Mouse (Mus musculus): ENCODE measurements around the gene Hoxd10.

Gene Hoxd10

DNA sequence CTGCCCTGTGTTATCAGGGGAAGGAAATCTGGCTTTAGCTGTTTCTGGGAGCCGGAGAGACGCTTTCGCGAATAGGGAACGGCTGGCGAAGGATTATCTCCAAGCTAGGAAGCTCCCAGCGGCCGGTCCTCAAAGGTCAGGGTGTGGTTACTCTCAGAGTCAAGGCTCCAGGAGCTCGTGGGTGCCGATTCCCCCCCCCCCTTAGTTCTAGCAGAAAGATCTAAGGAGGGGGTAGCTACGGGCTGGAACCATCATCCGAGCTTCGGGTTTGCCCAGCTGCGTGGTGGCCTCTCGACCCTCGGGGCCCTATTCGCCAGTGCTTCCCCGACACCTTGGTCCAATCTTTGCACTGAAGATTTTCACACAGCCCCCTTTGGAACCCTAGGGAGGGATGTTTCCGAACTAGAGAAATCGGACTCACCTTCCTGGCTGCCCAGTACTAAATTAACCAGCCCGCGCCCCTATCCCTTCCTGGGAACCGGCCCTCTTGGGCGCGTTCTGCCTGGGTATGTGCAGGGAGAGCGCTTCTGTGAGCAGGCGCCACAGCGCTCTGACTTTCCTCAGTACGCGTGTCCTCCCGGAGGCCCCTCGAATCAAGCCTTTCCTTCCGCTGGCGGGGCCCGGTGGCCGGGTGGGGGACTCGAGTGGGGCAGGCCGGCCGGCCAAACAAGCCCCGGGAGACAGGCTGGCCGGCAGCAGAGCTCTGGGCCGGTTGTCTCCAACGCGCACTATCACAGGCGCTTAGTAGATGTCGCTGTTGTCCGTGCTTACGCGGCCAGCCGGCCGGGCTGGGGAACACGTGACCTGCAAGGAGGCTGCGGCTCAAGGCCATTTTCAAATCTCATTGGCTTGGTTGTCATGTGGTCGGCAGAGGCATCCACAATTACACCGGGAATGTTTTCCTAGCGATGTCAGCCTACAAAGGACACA lies at the start of gene Hoxd10:
Hoxd10 (plus strand) TSS at position 903 of the 930 bp plus-strand sequence.
- peak; percentile 88 to 92 for DNase-seq

DNA sequence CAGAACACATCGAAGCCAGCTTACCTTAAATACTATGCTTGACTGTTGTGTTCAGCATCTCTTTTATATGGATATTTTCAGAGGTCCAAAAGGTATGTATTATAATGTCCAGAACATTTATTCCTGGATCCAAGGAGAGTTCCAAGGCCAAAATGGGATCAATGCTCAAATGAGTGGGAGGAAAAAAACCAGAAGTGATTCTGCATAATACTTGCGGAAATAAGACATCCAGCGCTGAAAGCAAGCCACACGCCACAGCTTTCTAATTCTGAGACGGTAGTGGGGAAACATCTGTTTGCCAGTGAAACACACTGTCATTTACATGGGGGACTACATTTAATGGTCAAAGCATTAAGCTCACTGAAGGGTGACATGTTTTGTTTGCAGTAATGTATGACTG lies 49.3 kb upstream of the Hoxd10 start:
- DNase-seq: no peak

DNA sequence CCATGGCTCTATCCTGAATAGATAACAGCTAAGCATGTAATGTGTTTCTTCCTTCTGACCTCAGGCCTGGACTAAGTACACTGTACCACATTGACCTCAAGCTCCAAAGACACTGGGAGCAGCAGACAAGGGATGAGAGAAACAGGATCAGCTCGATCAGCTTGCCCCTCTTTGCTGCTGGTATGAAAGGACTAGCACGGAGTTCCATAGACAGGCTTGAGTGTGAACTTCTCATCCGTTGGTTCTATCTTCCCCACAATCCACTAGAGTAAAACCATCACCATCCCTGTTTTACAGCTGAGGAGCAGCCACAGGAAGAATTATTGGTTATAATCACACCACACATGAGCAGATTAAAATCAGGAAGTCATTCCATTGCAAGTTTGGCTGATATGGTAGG lies 46.1 kb upstream of the Hoxd10 start:
- no peak for DNase-seq

DNA sequence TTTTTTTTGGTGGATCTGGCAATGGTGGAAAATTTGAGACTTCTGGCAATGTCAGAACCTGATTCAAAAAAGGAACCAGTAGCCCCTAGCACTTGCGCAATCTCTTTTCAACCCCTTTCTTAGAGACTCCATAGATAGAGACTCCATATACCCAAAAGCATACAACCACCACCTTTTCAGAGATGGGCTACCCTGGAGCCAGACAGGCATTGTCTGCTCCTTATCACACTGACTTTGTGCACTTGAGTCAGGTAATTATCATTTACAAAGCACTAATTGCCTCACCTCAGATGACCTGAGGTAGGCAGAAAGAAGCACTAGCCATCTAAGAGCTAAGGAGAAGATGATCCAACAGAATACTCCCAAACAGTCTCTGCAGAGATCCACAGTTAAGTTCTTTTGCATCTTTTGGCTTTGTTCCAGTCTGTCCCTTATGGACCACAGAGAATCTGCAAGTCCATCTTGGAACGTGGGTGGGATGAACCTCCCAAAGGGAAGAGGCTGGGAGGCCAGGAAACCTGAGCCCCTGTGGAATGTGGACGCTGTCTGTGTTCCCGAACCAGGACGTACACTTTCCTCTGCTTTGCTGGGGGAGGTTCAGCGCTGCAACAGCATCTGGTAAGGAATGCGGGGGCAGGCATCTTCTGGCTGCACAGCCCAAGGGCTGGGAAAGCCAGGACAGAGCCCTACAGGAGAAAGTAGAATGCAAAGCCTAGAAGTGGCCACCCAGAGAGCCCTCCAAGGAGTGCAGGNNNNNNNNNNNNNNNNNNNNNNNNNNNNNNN lies 44.5 kb upstream of the Hoxd10 start:
- DNase-seq: no peak

DNA sequence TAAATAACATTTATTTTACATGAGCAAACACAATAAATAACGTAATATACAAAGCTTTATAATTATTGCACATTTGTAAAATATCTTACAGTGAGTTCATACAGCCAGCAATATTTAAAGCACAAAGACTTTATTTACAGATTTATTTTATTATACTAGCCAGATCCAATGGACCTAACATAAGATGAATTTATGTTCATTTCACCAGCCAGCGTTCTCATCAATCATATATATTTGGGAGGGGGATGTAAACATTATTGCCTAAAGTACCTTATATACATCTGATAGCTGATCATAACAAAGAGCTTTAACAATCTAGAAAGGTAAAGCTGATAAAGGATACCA lies 38.8 kb upstream of the Hoxd10 start:
- no peak for DNase-seq

DNA sequence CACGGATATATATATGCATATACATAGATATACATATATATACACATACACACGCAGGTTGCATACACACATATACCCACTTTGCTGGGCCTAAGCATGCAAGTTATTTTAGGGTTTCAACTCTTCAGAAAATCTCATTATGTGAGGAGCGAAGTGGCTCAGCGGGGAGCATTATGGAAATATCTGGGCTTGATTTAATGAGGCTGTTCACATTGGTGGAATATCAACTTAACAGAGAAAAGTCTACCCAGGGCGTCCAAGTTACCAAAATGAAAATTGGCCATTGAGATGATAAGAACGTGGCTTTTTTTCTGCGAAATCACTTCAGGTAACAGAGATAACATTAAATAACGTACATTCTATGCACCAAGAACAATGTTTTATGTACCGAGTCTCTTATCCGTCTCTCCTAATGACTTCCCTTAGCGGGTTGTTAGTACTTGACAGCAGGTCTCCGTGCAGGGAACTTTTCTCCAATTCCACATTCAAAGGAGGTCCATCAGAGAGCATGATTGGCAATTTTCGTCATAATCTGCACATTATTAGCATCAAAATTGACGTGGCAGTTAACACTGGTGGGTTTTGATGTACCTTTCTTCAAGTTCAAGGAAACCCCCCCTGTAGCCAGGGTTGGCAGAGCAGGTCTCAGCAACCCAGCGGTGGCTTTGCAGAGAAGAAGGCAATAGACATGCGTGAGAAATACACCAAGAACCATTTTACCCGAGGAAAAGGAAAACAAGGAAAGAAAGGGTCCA lies 37.8 kb upstream of the Hoxd10 start:
- no peak for DNase-seq

DNA sequence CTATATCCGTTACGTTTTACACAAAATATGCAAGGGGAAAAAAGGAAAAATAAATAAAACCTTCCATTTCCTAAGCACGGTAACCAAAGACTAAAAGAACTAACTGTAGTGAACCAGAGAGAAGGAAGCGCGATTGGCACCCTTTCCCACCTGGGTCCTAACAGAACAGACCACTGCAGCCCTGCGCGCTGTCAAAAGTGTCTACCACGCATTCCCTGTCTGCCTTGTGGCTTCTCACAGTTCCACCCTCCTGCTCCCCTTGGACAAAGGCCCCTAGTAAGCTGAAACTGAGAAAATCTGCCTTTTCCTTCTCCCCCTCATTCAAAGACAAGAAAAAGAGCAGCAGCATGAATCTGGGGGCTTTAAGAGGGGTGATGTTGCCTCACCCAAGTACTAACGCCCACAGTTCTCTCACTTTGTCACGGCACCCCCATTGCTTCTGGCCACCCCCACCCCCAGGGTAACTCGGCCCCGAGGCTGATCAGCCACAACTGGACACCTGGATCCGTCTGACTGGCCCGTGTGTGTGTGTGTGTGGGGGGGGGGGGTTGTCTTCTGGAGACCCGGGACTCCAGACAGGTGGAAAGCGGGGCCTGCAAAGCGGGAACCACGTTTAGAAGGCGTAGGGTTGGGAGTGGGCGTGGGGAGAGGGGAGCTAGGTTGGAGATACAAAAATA lies 36.8 kb upstream of the Hoxd10 start:
- DNase-seq: no peak

DNA sequence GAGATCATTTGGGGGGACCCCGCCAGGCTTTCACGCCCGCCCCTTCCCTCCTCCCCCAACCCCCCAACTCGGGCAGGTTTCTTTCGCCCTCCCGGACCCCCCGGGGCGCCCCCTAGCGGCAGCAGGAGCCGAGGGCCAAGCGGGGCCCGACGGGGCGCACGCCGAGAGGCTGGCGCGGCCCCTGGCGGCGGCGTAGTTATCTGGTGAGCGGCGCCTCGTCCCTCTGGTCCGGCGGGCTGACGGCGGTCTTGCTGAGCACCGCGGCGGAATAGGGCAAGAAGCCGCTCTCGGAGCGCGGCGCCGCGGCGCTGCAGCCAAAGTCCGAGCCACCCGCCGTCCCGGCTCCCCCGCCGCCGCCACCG lies 36.3 kb upstream of the Hoxd10 start:
- no peak for DNase-seq

DNA sequence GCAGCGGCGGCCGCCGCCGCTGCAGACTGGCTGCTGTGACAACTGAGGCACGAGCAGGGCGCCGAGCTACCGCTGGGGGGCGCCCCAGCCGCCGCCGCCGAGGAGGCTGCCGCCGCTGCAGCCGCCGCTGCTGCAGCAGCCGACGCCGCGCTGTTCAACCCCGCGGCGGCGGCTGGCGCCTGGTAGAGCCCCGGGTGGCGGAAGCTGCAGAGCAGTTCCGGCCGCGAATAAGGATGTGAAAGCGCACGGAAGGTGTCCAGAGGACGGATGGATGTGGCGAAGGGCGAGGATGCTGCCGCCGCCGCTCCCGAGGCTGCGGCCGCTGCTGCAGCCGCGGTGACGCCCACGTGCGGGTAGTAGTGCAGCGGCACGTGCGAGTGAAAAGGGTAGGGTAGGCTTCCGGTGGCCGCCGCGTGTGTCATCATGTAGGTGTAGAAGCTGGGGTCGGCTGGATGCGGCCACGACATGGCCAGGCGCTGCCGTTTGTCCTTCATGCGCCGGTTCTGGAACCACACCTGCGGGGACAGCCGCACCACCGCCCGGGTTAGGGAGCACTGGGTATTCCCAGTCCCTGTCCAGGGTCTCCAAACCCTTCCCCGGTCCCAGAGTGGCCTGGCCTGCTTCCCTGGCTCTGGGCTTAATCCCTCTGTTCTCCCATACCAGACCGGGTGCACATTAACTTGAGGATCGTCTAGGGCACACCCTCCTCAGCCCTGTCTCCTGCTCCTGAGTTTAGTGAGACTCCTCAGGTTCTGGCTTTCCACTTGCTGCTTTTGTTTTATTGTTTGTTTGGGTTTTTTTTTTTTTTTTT lies 35.7 kb upstream of the Hoxd10 start:
- no peak for DNase-seq

DNA sequence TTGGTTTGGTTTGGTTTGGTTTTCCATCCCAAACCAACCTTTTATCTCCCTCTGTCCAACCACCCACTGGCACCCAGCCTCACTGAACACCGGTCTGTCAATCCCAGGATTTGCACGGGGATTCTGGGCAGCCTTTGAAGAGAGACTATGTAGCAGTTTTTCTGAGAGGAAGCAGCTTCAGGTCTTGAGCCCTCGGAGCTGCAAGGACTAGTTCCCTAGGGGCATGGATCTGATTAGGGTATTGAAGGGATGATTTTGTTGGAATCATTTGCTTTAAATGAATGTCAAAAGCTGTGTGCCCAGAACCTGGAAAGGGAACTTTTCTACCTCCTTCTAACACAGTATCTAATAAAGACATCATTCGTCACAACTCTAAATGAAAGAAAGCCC lies 35.1 kb upstream of the Hoxd10 start:
- DNase-seq: no peak

DNA sequence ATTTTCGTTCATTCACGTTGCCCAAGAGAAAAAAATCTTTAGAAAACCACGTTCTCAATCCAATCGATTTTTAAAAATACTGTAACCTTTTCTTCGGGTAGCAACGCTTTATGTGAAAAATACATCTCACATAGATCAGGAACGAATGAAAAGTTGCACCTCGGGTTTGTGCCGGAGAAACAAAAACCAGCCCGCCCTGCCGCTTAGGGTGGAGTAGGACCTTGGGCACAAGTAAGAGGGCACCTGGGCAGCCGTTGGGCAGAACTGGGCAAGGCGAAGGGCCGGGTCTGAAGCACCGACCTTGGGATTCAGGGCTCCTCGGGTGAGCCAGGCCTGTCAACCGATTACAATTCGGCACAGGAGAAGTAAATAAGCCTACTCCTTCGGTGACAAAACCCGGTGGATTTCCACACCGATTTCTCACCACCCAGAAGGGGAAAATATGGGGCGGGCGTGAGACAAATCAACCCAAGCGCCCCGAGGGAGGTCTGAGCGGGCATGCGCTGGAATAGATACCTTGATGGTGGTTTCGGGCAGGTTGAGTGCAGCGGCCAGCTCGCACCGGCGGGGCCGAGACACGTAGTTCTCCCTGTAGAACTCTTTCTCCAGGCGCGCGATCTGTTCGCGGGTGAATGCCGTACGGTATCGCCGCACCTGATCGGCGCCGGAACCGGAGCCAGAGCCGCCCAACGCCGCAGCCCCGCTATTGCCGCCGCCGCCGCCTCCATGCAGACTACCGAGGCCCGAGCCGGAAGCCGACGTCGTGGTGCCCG lies 34.3 kb upstream of the Hoxd10 start:
- DNase-seq: no peak

DNA sequence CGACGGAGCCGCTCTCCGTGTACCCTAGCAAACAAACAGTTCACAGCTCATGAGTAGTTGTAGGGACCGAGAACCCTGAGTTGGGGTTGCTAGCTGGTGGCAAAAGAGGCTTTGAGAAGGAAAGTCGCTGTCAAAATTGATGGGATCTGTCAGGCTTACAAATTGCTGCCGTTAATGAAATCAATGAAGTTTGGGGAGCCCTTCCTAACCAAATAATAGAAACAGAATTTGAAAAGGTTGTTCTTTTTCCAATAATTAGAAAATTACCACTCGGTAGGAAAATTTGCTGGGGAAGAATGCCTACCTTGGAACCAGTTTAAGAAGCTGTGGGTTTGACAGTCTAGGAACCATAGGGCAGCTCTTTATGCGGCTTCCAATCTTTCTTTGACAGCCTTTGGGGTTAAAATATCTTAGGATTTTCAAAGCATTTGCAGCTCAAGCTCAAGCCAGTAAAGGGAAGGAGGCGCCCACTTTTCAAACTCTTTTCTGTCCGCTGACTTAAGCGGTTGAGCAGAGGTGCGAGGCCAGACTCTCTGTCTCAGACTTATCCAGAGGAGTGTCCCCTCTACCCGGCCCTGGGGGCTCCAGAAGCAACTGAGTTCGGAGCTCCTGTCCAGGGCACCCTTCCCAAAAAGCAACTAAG lies 33.6 kb upstream of the Hoxd10 start:
- DNase-seq: no peak

DNA sequence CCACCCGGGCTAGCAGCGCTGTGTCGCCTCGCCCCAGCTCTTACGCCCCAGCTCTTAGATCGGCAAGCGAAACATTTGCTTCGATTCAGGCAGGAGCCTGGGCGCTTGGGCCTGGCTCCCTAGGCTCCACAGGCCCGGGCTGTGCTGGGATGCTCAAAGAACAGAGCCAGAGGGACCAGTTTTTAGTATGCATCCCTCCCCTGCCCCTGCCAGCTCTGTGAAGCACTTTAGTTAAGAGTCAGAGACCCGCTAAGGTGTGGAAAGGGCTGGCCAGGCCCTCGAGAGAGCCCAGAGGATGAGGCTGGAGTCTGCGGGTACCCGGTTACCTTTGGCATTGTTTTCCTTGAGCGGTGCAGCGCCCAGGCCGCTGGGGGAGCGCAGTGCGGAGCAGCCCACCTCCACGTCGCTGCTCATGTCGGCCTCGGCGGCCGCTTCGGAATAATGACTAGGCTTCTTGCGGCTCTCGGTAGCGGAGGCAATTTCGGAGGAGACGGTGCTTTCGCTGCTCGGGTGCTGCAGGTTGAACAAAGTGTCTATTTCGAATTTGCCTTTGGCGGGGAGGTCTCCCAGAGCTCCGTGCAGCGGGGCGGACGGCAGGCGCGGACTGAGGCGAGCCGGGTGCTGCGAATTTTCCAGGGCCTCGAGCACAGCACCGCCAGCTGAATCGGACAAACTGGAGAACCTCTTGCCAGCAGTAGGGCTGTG lies 32.9 kb upstream of the Hoxd10 start:
- DNase-seq: no peak

DNA sequence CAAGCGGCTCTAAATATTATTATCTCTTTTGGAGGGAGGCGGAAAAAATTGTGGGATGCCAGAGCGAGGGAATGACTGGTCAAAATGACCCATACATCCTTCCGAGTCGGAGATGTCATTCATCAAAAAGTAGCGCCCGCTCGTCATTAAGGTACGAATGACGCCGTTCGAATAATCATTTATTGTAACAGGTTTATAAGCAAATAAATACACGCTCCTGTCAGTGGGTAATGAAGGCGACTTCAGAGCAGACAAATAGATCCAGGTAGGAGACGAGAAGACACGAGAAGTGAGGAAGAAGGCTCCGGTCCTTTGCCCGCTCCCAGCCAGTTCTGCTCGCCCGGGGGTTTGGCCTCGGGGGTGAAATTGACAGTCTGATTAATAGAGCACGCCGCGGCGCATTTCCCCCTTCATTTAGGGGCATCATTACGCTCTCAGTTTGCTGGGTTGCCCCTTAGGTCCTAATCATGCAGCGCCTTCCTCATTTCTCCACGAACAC lies 32.2 kb upstream of the Hoxd10 start, which contains the start of gene Evx2:
Evx2 (minus strand) TSS at position 51 of the 499 bp plus-strand sequence.
- no peak for DNase-seq

DNA sequence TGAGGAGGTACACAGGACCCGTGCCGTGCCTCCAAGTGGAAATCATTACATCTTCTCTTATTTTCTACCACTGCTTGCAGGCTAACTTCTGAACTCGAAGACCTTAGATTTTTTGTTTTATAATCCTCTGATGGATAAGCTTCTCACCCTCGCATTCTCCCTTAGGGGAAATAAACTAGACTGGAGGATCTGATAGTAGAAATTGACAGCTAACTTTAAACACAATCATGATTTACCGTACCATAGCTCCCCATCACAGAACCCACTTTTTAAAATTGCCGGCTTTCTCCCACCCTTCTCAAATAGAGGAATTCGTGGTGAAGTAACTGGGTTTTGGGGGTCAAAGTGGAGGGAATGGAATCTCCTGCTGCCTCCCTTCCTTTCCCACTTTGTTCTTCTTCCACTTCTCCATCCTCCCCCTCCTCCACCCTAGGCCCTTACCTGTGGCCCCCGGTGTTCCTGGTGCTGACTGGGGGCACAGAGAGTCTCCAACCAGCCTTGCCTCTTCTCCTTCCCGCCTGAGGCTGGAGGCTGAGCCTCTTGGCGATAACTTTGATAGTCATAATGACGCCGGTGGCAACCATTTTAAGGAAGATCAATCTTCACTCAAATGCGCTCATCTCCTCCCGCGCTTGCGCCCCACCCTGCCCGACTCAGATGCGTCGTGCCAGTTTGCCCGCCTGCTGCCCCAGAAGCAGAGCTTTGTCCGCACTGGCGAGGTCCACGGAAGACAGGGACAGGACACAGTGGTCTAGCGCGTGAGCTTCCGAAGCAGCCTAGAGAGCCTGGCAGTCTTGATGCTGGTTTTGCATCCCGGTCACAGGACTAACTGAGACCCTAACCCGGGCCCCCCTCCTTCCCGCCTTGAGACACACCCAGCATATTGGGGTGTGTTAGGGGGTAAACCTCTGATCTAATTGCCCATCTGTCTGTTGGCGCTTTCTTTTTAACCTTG lies 31.0 kb upstream of the Hoxd10 start:
- no peak for DNase-seq

DNA sequence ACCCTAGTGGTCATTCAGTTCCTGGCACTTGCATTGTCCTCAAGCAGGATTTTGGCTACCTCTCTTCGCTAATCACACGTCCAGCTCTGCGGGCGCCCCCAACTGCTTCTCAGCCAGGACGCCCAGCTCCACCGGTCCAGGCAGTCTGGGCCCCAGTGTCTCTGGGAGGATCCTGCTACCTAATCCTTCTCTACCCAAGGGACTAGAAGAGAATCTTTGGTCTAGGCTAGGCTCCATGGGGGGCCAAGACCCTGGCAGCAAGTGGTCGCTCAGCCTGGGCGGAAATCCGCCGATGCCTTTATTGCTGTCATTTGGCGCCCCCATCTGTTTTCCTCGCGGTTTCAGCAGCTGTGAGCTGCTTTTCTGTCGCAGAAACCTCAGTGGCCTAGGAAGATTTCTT lies 30.0 kb upstream of the Hoxd10 start:
- DNase-seq: no peak

DNA sequence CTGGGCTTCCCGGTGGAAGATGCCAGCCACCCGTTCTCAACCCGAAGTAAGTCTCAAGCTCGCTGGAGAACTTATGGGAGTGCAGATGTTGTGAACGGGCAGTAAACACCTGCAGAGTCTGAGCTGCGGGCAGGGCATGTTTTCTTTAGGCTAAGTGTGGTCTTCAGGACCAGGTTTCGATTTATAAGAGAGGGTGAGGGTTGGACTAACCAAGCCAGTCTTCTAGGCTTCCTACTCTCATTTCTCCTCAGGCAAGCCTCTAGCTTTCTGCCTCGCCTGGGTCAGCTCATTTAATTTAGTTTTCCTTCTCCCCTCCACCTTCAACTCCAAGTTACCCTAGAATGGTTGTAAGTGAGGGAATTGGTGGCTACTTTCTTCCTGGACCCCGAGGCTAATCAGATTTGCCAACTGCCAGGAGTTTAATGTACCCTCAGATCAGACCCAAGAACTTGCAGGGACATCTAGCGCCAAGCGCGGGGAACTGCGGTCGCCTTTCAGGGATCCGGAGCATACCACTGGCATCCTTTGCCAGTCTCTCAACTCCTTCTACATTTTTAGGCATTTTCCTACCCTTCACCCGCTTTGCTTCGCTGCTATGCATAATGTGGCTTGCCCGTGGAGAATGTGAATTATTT lies 28.3 kb upstream of the Hoxd10 start:
- DNase-seq: peak in 1 of 2 experiments; percentile 75

DNA sequence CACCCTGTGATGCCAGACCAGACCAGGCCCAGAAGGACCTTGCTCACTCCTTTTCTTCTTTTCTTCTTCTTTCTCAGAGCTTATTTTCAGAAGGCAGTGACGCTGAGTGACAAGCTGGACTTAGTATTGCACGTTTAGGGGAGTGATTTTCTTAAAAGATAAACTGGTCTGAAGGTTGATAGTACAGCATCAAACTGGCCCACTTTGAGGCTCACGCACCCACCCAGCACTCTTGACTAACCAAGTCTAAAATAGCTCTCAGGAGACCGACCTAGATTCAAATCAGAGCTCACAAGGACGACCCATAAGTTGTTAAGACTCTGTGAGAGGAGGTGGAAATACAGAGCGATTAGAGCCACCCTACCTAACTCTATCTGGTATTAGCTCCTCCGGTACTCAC lies 25.3 kb upstream of the Hoxd10 start:
- no peak for DNase-seq
